Comparison of ENCODE assay signal across 29 mouse cellular contexts in the genomic region with DNA sequence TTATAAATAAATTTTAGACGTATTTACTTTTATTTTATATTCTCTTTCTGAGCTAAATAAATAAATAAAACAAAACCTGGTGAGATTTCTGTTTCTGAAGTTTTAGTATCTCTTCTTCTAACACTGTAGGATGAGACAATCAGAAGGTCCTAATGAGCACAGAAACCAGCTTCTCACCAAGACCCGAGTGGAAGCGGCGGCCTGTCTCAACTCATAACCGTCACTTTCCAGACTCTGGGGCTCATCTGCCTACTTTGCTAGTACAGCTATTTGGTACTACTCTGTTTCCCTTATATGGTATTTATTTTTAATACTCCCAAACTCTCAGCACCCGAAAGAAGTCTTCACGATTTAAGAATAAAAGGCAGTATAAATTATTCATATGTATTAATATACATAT.
"Had no signal": no experiment of that assay in that cellular context is flagged by ENCODE, and none has a peak within 500 bp of the region (broad histone marks: within the 10 kb centered on the region; RNA-seq: fewer than 3 reads in every experiment).

No protein-coding gene starts in this region.

- H3K4me3 ChIP-seq: embryonic facial prominence, embryonic 10.5 days; embryonic facial prominence, embryonic 12.5 days; embryonic facial prominence, embryonic 13.5 days; embryonic facial prominence, embryonic 15.5 days; erythroblast, embryonic 14.5 days; forebrain, embryonic 10.5 days; forebrain, embryonic 12.5 days; forebrain, embryonic 13.5 days; forebrain, embryonic 15.5 days; gastrocnemius, adult 2 months; heart, adult 2 months had no signal

- DNase-seq: cerebellum, adult 2 months; cerebellum, adult 8-10 months; cerebellum, adult 9-10 months; cerebellum, adult 9-11 months; cerebellum, postnatal 10 days; cerebellum, postnatal 14 days; cerebellum, postnatal 25 days; cerebellum, postnatal 36 days; embryo, embryonic 11 days; forebrain, postnatal 0 days; gastrocnemius, adult 2 months; gastrocnemius, postnatal 10 days; gastrocnemius, postnatal 14 days; gastrocnemius, postnatal 25 days; gastrocnemius, postnatal 36 days; heart, adult 11 months; heart, adult 18-20 months; heart, adult 2 months had no signal

- H3K36me3 ChIP-seq: embryonic facial prominence, embryonic 10.5 days; embryonic facial prominence, embryonic 12.5 days; embryonic facial prominence, embryonic 13.5 days; embryonic facial prominence, embryonic 15.5 days; forebrain, embryonic 12.5 days; forebrain, embryonic 15.5 days had no signal

- H3K9me3 ChIP-seq: embryonic facial prominence, embryonic 10.5 days; embryonic facial prominence, embryonic 12.5 days; embryonic facial prominence, embryonic 13.5 days; embryonic facial prominence, embryonic 15.5 days; forebrain, embryonic 10.5 days; forebrain, embryonic 12.5 days; forebrain, embryonic 13.5 days; forebrain, embryonic 15.5 days had no signal

- H3K4me2 ChIP-seq: embryonic facial prominence, embryonic 12.5 days; embryonic facial prominence, embryonic 13.5 days; embryonic facial prominence, embryonic 15.5 days; forebrain, embryonic 12.5 days; forebrain, embryonic 13.5 days; forebrain, embryonic 15.5 days had no signal

- H3K9ac ChIP-seq: embryonic facial prominence, embryonic 12.5 days; embryonic facial prominence, embryonic 13.5 days; embryonic facial prominence, embryonic 15.5 days; forebrain, embryonic 12.5 days; forebrain, embryonic 13.5 days; forebrain, embryonic 15.5 days; forebrain, postnatal 0 days had no signal

- H3K27me3 ChIP-seq: embryonic facial prominence, embryonic 12.5 days; embryonic facial prominence, embryonic 13.5 days; embryonic facial prominence, embryonic 15.5 days; forebrain, embryonic 12.5 days; forebrain, embryonic 13.5 days; forebrain, embryonic 15.5 days had no signal

- ATAC-seq: forebrain, embryonic 13.5 days; forebrain, embryonic 14.5 days; forebrain, embryonic 15.5 days; forebrain, embryonic 16.5 days; forebrain, postnatal 0 days had no signal

- H3K27ac ChIP-seq: embryonic facial prominence, embryonic 10.5 days; embryonic facial prominence, embryonic 12.5 days; embryonic facial prominence, embryonic 13.5 days; embryonic facial prominence, embryonic 15.5 days; forebrain, embryonic 10.5 days; forebrain, embryonic 12.5 days; forebrain, embryonic 13.5 days; forebrain, embryonic 15.5 days; gastrocnemius, adult 2 months; heart, adult 2 months had no signal

- H3K4me1 ChIP-seq: embryonic facial prominence, embryonic 10.5 days; forebrain, embryonic 12.5 days; forebrain, embryonic 13.5 days had no signal
